Mouse (Mus musculus): ENCODE results near the gene Olfr1184. TPM values are rescaled to one million over a fixed set of nuclear protein-coding genes. Genes with fewer than 3 reads are reported as not detected.
"Not testable (repeated sequence)": the region's sequence is repeated elsewhere in the genome, so short reads cannot be mapped to it uniquely, and the experiment has no call there.

Gene Olfr1184
- total RNA-seq (2021) = not detected
- long read RNA-seq, experiment 1 = 0 reads
- long read RNA-seq, experiment 2 = 0 reads

DNA sequence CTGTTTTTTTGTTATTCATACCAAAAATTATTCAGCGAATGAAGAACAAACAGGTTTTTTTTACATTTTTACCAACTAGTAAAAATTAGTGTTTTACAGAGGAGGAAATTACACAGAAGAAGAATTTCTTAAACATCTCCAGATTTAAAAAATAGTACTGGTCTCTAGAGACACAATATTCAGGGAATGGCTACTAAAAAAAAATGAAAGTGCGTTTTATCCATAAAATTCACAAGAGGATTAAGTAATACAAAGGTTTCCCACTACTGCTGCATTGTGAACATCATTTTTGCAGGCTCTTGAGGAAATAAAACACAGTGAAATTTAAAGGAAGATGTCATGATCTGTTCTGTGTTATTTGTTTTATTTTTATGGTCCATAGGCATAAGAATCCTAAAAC lies at the start of gene Olfr1184:
Olfr1184 (plus strand) TSS at position 301 of the 400 bp plus-strand sequence.
- DNase-seq (ENCODE audit: low spot score in 2 of 2) = no peak
- intact Hi-C loops (cut with DNase I) = no loop called here

DNA sequence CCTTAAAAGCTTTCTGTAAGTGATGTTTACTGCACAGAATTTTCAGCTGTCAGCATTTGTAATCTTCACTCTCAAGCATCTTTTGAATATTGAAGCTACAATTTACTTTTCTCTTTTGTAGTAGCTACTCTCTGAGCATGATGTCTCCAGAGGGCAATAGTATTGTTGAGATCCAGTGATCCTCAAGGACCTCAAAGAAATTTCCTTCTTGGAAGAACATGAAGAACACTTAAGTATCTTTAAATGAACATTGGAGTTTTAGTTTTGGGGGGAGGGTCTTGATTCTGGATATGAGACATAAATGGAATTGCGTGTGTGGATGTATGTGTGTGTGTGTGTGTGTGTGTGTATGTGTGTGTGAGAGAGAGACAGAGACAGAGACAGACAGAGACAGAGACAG lies 34.4 kb upstream of the Olfr1184 start, which contains the start of gene Gm13757:
Gm13757 (minus strand) TSS at position 101 of the 400 bp plus-strand sequence.
- intact Hi-C loops (cut with DNase I) = no loop called here

DNA sequence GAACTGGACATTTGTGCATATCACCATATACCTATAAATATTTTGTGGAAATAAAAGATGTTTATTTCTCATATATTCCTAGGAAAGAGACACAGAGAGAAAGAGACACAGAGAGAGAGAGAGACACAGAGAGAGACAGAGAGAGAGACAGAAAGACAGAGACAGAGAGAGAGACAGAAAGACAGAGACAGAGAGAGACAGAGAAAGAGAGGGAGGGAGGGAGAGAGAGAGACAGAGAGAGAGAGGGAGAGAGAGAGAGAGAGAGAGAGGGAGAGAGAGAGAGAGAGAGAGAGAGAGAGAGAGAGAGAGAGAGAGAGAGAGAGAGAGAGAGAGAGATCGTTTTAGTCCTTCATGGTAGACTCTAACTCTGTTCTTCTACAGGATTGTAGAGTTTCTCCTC lies 28.8 kb upstream of the Olfr1184 start, which contains the start of gene Olfr1183:
Olfr1183 (plus strand) TSS at position 301 of the 400 bp plus-strand sequence.
- intact Hi-C loops (cut with DNase I) = not testable (repeated sequence)

More for the DNA sequence above, 34.4 kb upstream of the Olfr1184 start, which contains the start of gene Gm13757:
- DNase-seq (ENCODE audit: low spot score in 2 of 2) = no peak

DNA sequence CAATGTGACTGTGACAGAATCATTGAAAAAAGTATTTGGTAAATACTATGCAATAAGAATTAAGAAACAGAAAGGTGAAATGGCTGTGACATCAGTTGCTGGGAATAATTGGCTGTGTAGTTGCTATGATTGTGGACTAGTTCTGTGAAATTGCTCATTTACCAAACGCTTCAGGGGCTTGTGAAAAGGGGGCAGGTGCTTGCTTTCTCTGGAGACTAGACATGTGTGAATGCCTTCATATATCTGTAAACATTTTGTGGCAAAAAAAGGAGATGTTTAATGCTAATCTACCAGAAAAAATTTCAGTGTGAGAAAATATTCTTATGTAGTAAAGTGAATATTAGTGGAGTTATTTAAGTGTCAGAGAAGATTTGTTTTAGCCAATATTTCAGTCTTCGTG lies 9.6 kb downstream of the Olfr1184 start, which contains the start of gene Olfr1185-ps1:
Olfr1185-ps1 (plus strand) TSS at position 301 of the 400 bp plus-strand sequence.
- intact Hi-C loops (cut with DNase I) = no loop called here
- no peak for DNase-seq (ENCODE audit: low spot score in 2 of 2)

More for the DNA sequence above, 28.8 kb upstream of the Olfr1184 start, which contains the start of gene Olfr1183:
- not testable (repeated sequence) for DNase-seq (ENCODE audit: low spot score in 2 of 2)

DNA sequence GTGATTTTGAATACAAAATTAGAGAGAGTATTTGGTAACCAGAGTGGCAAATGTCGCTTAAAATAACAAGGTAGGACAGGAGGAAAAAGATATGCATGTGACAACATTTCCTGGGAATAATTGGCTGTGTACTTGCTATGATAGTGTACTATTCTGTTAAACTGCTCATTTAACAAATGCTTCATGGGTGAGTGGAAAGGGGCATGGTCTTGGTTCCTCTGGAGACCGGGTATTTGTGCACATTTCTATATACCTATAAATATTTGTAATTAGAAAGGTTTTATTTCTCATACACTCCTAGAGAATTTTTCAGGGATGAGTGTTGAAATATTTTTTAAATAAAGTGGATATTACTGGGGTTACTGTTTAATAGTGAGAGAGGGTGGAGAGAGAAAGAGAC lies 34.9 kb downstream of the Olfr1184 start, which contains the start of gene Olfr1186:
Olfr1186 (plus strand) TSS at position 301 of the 400 bp plus-strand sequence.
- intact Hi-C loops (cut with DNase I) = no loop called here
- DNase-seq (ENCODE audit: low spot score in 2 of 2) = no peak

DNA sequence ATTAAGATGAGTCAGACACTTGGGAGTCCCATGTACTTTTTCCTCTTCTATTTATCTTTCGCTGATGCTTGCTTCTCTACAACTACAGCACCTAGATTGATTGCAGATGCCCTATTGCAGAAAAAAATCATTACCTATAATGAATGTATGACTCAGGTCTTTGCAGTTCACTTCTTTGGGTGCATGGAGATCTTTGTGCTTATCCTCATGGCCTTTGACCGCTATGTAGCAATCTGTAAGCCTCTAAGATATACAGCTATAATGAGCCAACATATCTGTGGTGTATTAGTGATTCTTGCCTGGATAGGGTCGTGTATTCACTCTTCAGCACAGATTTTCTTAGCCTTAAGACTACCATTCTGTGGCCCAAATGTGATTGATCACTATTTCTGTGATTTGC lies 42.3 kb downstream of the Olfr1184 start:
- intact Hi-C loops (cut with DNase I) = no loop called here
- no peak for DNase-seq (ENCODE audit: low spot score in 2 of 2)

Other genes starting within 250 kb of the Olfr1184 start
- not detected for gene Olfr1173, start 203.7 kb upstream of the Olfr1184 start, total RNA-seq (2021)
- gene Olfr1174-ps, start 168.5 kb upstream of the Olfr1184 start, total RNA-seq (2021) = not detected
- gene Olfr1175-ps, start 156.4 kb upstream of the Olfr1184 start, total RNA-seq (2021) = not detected
- not detected for gene Olfr1176, start 146.9 kb upstream of the Olfr1184 start, total RNA-seq (2021)
- gene Olfr1177-ps, start 137.1 kb upstream of the Olfr1184 start, total RNA-seq (2021) = not detected
- not detected for gene Olfr1178, start 96.5 kb upstream of the Olfr1184 start, total RNA-seq (2021)
- not detected for gene Olfr1179, start 77.1 kb upstream of the Olfr1184 start, total RNA-seq (2021)
- gene Olfr1180, start 64.4 kb upstream of the Olfr1184 start, total RNA-seq (2021) = not detected
- gene Olfr1181, start 57.4 kb upstream of the Olfr1184 start, total RNA-seq (2021) = not detected
- gene Gm13757, start 34.5 kb upstream of the Olfr1184 start, total RNA-seq (2021) = not detected
- not detected for gene Olfr1183, start 28.7 kb upstream of the Olfr1184 start, total RNA-seq (2021)
- gene Olfr1185-ps1, start 9.7 kb downstream of the Olfr1184 start, total RNA-seq (2021) = not detected
- not detected for gene Olfr1186, start 35.0 kb downstream of the Olfr1184 start, total RNA-seq (2021)
- gene Olfr1188, start 73.3 kb downstream of the Olfr1184 start, total RNA-seq (2021) = not detected
- not detected for gene Olfr1189, start 102.9 kb downstream of the Olfr1184 start, total RNA-seq (2021)
- gene Olfr1191-ps1, start 156.9 kb downstream of the Olfr1184 start, total RNA-seq (2021) = not detected
- gene Olfr1192-ps1, start 164.9 kb downstream of the Olfr1184 start, total RNA-seq (2021) = not detected
- gene Olfr1193, start 192.0 kb downstream of the Olfr1184 start, total RNA-seq (2021) = not detected
- not detected for gene Olfr1195, start 205.6 kb downstream of the Olfr1184 start, total RNA-seq (2021)
- not detected for gene Olfr1196, start 221.0 kb downstream of the Olfr1184 start, total RNA-seq (2021)
- not detected for gene Olfr1197, start 248.8 kb downstream of the Olfr1184 start, total RNA-seq (2021)

Measured in left cerebral cortex, postnatal 14 days (tissue).